In genomic region chr10:120233655-120234367, GRCm38 (mm10) we compare ENCODE assay signal across 8 mouse cellular contexts. TPM values are rescaled to one million over a fixed set of nuclear protein-coding genes. Genes with fewer than 3 reads are reported as not detected.
A peak's percentile ranks its signal among the peaks of the same experiment; 100 is the strongest.
DNase-seq lines count a peak whose midpoint lies in the region; ATAC-seq and TF ChIP-seq lines count a peak whose summit lies in the region.

No protein-coding gene starts in this region.

- 23% methylated on average over 18 of the region's 18 CpGs for WGBS in heart, embryonic 11.5 days (ENCODE audit: insufficient replicate concordance)
- WGBS in liver, embryonic 15.5 days (ENCODE audit: insufficient replicate concordance): 22% methylated on average over 18 of the region's 18 CpGs

- H3K4me1 ChIP-seq in G1E (ENCODE audit: insufficient read depth, low read depth, low read length): peaks cover 20% of the 10 kb centered on the region
- H3K4me1 ChIP-seq in heart, embryonic 11.5 days (ENCODE audit: control insufficient read depth, insufficient read depth, low read length): no peaks in the 10 kb centered on the region
- H3K4me1 ChIP-seq in liver, embryonic 15.5 days (replicated peaks): peaks cover 6% of the 10 kb centered on the region

- TF ChIP-seq CTCF in G1E (IDR thresholded peaks at IDR 0.05; ENCODE audit: low read depth, low read length): peak; percentile 32

- DNase-seq in B cell, adult 2 months: peak; percentile 65 to 69
- peak; percentile 25 for DNase-seq in G1E (ENCODE audit: low spot score)
- DNase-seq in embryo, embryonic 10 days (ENCODE audit: low spot score): peak; percentile 79
- peak; percentile 81 for DNase-seq in kidney, postnatal 10 days
- DNase-seq in right cerebral cortex, adult 18-20 months: peak; percentile 35
- peak; percentile 20 to 43 for DNase-seq in urinary bladder, postnatal 36 days (ENCODE audit: low spot score in 2 of 2)

- no peak; the same call in 1 of the 2 replicates for ATAC-seq in G1E (ENCODE audit: extremely low read depth, insufficient number of reproducible peaks, low FRiP score, poor library complexity, severe bottlenecking)
- no peak for ATAC-seq in heart, embryonic 11.5 days (replicated peaks; ENCODE audit: insufficient number of reproducible peaks, low FRiP score, low TSS enrichment)
- ATAC-seq in liver, embryonic 15.5 days (ENCODE audit: insufficient read depth): no peak

- peak overlapping the region; percentile 12; the same call in 1 of the 2 replicates for H3K9ac ChIP-seq in heart, embryonic 11.5 days (ENCODE audit: low read depth, low read length)
- H3K9ac ChIP-seq in liver, embryonic 15.5 days: no peak overlapping the region

- peaks cover 46% of the 10 kb centered on the region for H3K36me3 ChIP-seq in G1E (replicated peaks)
- peaks cover 2% of the 10 kb centered on the region; the same call in 1 of the 2 replicates for H3K36me3 ChIP-seq in heart, embryonic 11.5 days (ENCODE audit: control insufficient read depth, insufficient read depth, low read length)
- peaks cover 27% of the 10 kb centered on the region for H3K36me3 ChIP-seq in liver, embryonic 15.5 days (replicated peaks)

- H3K27ac ChIP-seq in heart, embryonic 11.5 days (ENCODE audit: low read depth, low read length): no peak overlapping the region
- no peak overlapping the region for H3K27ac ChIP-seq in liver, embryonic 15.5 days (replicated peaks)

- no peaks in the 10 kb centered on the region for H3K9me3 ChIP-seq in G1E (replicated peaks)
- no peaks in the 10 kb centered on the region for H3K9me3 ChIP-seq in heart, embryonic 11.5 days (replicated peaks; ENCODE audit: control insufficient read depth, low read length)
- no peaks in the 10 kb centered on the region for H3K9me3 ChIP-seq in liver, embryonic 15.5 days (replicated peaks)

- peak overlapping the region; percentile 45 for H3K4me2 ChIP-seq in heart, embryonic 11.5 days
- H3K4me2 ChIP-seq in liver, embryonic 15.5 days: peak overlapping the region; percentile 58

- H3K4me3 ChIP-seq in G1E (ENCODE audit: low read depth, low read length): no peak overlapping the region
- peak overlapping the region; percentile 1; the same call in 1 of the 2 replicates for H3K4me3 ChIP-seq in heart, embryonic 11.5 days (ENCODE audit: low read depth, low read length)
- 0 out of 2 replicates have a peak overlapping the region, but pooled peaks have one; percentile 19 for H3K4me3 ChIP-seq in liver, embryonic 15.5 days (replicated peaks)

- peaks cover 8% of the 10 kb centered on the region for H3K27me3 ChIP-seq in G1E (ENCODE audit: insufficient read depth, low read length)
- no peaks in the 10 kb centered on the region; the same call in none of the 2 replicates for H3K27me3 ChIP-seq in heart, embryonic 11.5 days (ENCODE audit: control insufficient read depth, insufficient read depth, low read length)
- H3K27me3 ChIP-seq in liver, embryonic 15.5 days: no peaks in the 10 kb centered on the region

RNA-seq across cellular contexts. Expression of gene Llph, which starts 6.9 kb away (rescaled TPM):
- 43.9 and 45.0 TPM in 2 replicates for total RNA-seq in G1E (2014; fragmentation: Nextera tagmentation)
- total RNA-seq in G1E (2017): 62.2 and 87.9 TPM in 2 replicates
- polyA plus RNA-seq in G1E (2012): 76.1 and 90.5 TPM in 2 replicates
- polyA plus RNA-seq in heart, embryonic 11.5 days (2014; fragmentation: Nextera tagmentation; extraction: Ambion mirVana): 30.4 and 38.9 TPM in 2 replicates
- polyA plus RNA-seq in liver, embryonic 15.5 days (2015; fragmentation: Nextera tagmentation; extraction: Ambion mirVana): 20.4 and 23.3 TPM in 2 replicates

RNA-seq across cellular contexts. Expression of gene Irak3, which starts 31.9 kb away (rescaled TPM):
- total RNA-seq in G1E (2014; fragmentation: Nextera tagmentation) (0.87 TPM in 1 of 2 replicates, not detected in the other), G1E (2017) (0.16 TPM in 1 of 2 replicates, not detected in the other)
- polyA plus RNA-seq in G1E (2012): 0.01 TPM in 1 of 2 replicates, not detected in the other
- polyA plus RNA-seq in heart, embryonic 11.5 days (2014; fragmentation: Nextera tagmentation; extraction: Ambion mirVana): 0.27 and 0.31 TPM in 2 replicates
- polyA plus RNA-seq in liver, embryonic 15.5 days (2015; fragmentation: Nextera tagmentation; extraction: Ambion mirVana): 1.3 and 1.8 TPM in 2 replicates

RNA-seq across cellular contexts. Expression of gene Tmbim4, which starts 32.4 kb away (rescaled TPM):
- total RNA-seq in G1E (2014; fragmentation: Nextera tagmentation): 70.1 and 74.0 TPM in 2 replicates
- 92.5 and 104 TPM in 2 replicates for total RNA-seq in G1E (2017)
- polyA plus RNA-seq in G1E (2012): 65.2 and 67.5 TPM in 2 replicates
- polyA plus RNA-seq in heart, embryonic 11.5 days (2014; fragmentation: Nextera tagmentation; extraction: Ambion mirVana): 110 and 114 TPM in 2 replicates
- 75.4 and 78.6 TPM in 2 replicates for polyA plus RNA-seq in liver, embryonic 15.5 days (2015; fragmentation: Nextera tagmentation; extraction: Ambion mirVana)

Comparison
In these comparisons a context has a peak if more than half of its experiments do, and no peak if none do; other contexts are left out.
1. DNase-seq: peak in every context shown above with its lines; median percentile 81 in kidney, postnatal 10 days; 79 in embryo, embryonic 10 days; 67 in B cell, adult 2 months; 35 in right cerebral cortex, adult 18-20 months; 32 in urinary bladder, postnatal 36 days; 25 in G1E.